Mouse (Mus musculus) layer of hippocampus, postnatal 14 days (tissue): Measurements from ENCODE around the gene Dnah6. TPM values are rescaled to one million over a fixed set of nuclear protein-coding genes. Genes with fewer than 3 reads are reported as not detected.
A peak's percentile ranks its signal among the peaks of the same experiment; 100 is the strongest.

ENCODE experiments used
- DNase-seq, 2 experiments: peaks; one replicate each; pipeline ENCODE4 v3.0.0; 2021 to 2022; ENCODE audit warnings: low spot score in 2 of 2, mixed read lengths in 1 of 2
- total RNA-seq, 2 experiments: library from RNA; stranded (reverse); gene quantifications; 2 replicates each; pipeline ENCODE4 v1.2.3; 2021

Gene Dnah6
- total RNA-seq, 2 experiments from 2014 or later: 1.3 to 2.3 TPM

DNA sequence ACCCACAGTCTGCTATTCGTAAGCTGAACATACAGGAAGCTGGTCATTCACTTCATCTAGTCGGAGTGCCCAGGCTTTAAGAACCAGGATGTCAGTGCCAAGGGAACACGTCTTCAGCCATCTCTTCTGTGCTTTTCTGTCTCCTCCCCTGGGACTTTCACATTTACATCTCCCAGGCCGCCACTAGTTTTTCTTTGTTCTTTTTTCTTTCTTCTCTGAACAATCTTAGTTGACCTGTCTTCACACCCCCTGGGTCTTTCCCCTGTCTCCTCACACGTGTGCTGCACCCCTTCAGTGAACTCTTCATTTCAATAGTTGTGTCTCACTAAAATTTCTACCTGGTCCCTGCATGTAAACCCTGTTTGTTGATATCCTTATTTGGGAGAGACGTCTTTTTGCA, 179.2 kb downstream of the Dnah6 start:
- DNase-seq: no peak

DNA sequence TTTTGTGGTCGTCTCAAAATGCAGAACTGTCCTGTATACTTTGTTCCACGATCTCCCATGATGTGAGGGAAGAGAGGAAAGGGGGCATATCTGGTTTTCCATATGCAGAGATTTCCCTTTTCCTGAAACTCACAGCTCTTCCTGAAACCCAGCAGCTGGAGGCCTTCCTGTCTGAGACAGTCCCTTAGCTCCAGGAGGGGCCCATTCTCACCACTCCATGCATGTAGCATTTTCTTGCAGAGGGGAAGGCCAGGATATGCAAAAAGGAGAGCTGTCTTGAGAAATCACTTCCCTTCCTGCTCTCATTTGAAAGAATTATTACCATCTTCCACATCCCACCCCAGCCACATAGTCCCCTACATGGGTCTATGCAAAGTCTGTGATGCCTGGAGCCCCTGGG, 183.2 kb downstream of the Dnah6 start:
- no peak for DNase-seq

DNA sequence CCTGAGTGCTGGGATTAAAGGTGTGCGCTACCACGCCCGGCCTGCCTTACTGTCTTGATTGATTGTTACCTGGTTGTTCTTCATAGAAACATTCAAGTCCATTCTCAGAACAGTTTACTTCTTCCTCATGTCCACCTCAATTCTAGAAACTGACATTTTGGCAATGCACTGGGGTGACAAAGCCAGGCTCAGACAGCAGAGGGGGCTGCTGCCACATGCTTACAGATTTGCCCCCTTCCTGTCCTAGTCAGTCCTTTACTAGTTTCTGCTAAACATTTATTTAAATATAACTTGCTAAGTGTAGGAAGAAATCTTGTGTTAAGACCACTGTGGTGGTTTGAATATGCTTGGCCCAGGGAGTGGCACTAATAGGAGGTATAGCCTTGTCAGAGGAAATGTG, 192.6 kb downstream of the Dnah6 start:
- DNase-seq: no peak

DNA sequence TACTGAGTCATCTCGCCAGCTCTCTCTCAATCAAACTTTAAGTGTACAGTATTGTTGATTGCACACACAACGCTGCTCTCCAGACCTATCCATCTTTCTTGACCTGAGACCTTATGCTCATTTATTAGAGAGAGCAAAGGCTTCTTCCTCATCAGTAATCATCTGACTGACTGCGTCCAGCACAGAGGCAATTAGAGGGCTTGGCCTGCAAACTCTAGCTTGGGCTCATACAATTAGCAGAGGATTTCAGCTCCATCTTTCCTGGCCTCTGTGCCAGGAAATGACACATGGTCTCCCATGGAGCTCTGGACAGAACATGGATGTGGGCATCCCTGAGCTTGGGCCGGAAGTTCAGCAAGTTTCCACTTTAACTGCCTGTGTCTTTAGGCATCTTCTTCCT, 193.6 kb downstream of the Dnah6 start:
- no peak for DNase-seq

DNA sequence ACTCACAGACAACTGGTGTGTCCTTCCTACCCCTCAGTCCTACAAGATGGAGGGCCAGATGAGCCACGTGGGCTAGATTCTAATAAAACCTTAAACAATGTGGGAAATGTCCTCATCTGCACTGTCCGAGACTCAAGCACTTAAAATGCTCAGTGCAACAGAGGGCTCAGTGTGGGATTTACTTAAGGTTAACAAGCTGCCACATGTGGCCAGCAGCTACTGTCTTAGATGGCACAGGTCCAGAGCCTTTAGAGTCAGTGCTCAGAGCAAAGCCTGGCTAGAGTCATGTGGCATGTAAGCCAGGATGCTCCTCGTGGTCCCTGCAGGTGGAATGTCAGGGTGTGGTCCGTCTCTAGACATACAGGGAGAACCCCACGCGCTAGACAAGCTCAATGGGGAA, 194.6 kb downstream of the Dnah6 start:
- no peak for DNase-seq

DNA sequence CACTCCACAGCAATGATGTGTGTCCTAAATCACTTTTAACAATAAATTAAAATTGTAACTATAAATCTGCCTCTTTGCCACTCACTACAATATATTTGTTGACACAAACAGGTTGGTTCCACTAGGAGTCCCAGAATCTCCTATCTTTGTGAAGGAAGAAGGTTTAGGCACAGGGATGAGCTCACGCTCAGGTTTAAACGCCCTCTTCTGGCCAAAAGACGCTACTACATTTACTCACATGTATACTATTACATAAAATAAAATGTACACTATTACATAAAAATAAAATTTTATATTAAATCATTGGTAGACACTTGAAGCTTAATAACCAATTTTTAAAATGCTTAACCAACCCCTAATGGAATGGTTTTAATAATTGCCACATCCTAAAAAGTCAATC, 201.4 kb downstream of the Dnah6 start:
- DNase-seq: peak in 1 of 2 experiments; percentile 22

DNA sequence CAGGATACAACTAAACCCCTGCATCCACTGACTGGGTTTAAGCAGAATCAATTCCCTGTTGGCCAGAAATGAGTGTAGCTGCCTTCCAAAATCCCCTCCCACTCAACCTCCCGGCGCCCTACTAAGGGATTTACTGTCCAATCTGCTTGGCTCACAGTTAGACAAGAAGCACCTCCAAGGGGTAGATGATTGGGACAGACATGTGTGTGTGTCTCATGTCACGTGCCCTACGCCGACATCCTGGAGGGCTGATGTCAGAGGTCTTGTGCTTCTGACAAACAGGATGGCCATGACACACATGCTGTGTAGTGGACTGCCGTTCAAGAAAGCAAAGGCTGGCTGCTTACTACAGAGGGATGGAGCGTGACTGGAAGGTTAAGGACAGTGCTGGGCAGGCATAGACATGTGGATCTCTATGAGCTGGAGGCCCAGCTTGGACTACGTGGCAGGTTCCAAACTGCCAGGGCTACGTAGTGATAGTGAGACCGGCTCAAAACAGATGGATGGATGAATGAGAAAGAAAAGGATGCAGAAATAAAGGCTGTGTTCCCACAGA, 202.6 kb downstream of the Dnah6 start:
- DNase-seq: no peak

DNA sequence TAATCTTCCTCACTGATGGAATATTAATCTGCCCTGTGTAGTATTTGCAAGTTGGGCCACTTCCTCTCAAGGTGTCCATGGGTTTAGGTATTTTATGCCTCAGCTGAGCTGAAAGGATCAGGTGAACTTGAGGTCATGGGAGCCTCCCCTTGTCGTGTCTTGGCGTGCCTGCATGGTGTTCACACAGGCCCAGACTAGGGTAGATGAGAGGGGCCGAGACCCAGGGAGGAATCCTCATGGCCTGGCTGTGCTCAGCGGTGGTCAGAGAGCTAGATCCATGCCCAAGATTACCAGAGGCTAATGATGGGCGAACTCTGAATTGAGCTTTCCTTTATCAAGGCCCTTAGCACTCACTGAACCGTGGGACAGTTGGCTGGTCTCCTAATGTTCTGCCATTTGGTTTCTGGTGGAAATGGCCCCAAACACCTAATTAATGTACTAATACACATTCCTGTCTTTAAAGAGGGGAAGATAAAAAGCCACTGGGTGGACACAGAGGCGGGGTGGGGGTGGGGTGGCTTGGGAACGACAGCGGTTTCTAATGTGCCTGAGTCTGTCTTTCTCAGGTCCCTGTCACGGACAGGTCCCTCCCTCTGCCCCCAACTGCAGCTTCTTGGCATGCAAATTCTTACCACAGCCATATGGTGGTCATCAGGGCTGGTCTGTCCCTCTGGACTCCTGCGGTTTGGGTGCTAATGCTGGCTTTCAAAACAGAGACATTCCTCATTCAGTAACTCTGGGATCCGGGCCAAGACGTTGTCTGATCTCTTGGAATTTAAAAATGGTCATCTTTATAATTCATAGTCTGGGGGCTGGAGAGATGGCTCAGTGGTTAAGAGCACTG, 206.9 kb downstream of the Dnah6 start:
- no peak for DNase-seq

DNA sequence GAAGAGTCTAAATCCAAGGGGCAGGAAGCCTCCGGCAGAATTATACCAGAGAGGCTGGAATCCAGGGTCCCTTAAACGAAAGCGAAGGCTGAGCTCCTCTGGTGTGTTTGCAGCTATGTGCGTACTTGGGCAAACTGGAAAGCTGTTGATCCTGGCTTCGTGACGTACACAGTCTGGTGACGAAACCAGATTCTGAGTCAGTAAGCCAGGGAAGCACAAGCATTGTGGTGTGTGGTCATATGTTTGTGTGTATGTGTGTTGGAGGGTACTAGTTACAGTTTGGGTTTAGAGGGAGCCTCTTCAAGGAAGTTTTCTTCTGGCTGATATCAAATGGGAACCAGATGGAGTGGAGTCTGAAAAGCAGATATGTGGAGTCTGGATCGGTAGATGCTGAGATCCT, 208.5 kb downstream of the Dnah6 start:
- peak in 1 of 2 experiments; percentile 10 for DNase-seq

DNA sequence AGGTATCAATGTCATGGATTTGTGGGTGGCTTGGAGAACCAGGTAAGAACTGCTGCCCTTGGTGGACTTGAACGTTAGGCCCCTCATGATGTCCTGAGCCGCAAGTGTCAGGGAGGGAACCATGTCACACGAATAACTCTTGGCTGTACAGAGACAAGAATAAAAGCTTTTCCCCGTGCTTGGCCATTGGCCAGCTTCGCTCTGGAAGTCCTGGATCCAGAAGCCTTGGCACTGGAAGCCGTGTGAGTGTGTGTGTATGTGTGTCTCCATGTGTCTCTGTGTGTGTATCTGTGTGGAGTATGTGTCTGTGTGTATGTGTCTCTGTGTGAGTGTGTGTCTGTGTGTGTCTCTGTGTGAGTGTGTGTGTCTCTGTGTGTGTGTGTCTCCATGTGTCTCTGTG, 209.6 kb downstream of the Dnah6 start:
- DNase-seq: no peak

DNA sequence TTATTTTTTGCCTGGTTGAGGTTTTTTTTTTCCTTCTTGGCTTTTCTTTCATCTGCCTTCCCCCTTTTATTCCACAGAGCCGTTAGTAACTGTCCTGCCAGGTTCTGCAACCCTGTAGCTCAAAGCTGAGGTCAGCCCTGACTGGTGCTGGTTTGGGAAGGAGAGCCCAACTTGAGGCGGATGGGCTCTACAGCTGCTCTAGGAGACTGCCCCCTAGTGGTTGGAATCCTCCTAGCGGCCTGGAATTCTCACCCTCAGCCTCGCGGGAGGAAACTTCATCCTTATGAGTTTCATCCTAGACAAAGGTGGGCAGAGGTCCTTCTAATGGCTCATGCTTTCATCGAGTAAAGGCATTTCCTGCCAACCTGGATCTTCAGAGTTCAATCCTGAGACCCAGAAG, 211.4 kb downstream of the Dnah6 start:
- DNase-seq: peak in 1 of 2 experiments; percentile 22

DNA sequence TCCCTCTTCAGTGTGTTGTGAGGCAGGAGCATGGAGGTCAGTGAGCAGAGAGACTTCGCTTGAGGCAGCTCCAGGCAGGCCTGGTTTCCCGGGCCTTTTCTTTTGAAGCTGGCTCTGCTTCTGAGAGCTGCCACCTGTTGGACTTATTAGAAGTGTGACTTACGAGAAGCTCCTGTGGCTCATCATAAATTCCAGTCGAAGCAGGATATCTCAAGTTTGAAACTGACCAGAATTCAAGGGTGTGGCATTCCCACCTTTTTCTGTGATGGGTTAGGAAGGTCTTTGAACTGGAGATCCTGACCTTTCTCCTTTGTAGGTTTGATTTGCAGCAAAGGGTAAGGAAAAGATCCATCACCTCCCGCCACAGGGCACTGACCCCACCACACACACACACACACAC, 217.8 kb downstream of the Dnah6 start:
- no peak for DNase-seq

DNA sequence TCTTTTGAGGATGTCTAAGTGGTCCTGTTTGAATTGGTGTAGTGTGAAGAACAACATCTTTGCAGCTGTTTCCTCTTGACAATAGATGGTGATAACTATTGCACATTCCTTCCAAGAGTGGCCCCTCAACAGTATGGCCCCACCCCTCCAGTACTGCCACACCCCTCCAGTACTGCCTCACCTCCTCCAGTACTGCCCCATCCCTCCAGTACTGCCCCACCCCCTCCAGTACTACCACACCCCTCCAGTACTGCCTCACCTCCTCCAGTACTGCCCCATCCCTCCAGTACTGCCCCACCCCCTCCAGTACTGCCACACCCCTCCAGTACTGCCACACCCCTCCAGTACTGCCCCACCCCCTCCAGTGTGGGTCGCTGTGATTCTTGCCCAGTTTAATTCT, 219.1 kb downstream of the Dnah6 start:
- no peak for DNase-seq

DNA sequence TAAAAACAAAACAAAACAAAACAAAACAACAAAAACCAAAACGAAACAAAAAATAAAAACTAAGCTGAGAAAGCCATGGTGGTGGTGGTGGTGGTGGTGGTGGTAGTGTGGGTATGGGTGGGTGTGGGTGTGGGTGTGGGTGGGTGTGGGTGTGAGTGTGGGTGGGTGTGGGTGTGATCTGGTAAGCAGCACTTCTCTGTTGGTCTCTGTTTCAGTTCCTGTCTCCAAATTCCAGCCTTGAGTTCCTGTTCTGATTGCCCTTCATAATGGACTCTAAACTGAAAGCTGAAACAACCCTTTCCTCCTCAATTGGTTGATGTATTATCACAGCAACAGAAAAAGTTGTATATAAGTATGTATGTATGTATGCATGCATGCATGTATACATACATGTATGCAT, 222.6 kb downstream of the Dnah6 start:
- no peak for DNase-seq

DNA sequence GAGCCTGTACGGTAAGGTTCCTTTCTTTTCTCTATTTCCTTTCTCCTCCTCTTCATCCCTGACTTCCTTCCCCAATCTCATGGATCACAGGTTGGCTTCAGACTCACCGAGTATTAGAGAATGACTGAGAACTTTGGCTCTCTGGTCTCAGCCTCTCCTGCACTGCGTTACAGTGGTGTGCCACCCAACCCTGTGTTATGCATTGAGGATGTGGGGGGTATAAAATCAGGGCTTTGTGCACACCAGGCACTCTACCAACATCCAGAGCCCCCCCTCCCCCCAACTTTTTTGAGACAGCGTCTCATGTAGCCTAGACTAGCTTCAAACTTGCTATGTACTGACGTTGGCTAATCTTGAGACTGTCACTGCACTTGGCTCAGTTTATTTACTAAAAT, 227.8 kb downstream of the Dnah6 start:
- DNase-seq: no peak

DNA sequence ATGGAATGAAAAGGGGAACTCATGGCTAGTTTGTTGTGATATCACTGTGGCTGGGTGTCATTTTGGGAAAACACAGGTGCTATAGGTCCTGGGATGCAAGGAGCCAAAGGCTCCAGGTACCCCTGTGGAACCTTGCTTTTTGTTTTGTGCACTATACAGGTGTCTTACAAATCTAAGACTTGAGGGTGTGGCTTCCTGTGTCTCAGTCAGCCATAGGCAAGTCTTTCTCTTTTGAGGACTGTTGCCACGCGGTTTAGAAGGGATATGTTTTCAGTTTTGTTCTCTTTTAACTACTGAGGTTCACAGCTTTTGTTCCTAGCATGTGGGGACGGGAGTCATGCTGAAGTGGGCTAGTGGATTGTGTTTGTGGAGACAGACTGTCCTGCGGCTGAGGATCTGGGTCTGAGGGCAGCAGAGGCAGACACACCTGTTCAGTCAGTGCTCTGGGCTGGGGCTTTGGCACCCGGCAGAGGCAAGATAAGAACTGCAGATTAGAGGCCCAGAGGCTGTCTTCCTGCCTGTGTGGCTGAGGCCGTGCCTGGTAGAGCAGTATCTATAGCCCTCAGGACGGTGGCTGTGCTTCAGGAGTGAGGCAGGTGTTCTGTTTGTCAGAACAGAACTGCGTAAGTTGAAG, 228.3 kb downstream of the Dnah6 start:
- no peak for DNase-seq

DNA sequence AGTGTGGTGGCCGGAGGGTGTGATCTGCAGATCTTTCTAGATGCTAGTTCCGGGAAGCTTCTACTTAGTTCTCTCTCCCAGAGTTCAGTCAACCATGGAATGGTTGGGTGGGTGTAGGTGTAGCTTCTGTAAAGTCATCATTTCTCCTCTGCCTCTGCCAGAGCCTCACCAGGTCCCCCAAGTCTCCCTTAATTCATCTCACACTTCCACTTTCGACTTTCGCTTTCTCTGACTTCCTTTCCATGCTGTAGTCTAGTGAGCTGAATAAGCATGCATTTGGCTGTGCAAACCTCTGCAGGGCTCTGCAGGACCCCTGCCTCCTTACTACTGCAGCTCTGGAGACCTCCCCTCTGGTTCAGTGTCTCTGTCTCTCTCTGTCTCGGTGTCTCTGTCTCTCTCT, 231.2 kb downstream of the Dnah6 start:
- DNase-seq: no peak

DNA sequence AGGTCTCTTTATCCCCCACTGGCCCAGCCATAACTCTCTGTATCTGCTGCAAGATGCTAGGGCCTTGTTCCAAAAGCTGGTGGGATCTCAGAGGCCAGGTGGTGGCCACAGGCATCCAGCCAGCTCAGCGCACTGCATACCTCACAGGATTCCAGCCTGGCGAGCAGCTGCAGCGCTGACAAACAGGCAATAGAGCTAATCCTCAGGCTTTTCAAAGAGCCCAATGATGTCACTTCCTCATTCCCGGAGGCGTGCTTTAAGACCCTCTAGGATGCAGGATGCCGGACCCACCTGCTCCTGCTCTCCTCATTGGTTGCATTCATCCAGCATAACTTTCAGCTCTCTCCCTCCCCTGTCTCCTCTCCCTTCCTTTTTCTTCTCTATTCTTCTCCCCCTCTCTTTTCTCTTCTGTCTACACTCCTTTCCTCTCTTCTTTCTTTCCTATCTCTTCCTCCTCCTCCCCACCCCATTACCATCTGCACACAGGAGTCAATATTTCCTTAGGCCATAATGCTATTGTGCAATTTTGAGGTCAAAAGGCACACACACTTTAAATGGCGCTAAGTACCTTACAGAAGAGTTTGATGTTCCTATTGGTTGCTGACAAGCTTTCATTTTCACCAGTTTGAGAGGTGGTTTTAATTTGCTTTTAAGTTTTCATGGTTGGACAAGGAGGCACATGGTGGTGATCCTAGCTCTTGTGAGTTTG, 232.3 kb downstream of the Dnah6 start:
- DNase-seq: no peak

DNA sequence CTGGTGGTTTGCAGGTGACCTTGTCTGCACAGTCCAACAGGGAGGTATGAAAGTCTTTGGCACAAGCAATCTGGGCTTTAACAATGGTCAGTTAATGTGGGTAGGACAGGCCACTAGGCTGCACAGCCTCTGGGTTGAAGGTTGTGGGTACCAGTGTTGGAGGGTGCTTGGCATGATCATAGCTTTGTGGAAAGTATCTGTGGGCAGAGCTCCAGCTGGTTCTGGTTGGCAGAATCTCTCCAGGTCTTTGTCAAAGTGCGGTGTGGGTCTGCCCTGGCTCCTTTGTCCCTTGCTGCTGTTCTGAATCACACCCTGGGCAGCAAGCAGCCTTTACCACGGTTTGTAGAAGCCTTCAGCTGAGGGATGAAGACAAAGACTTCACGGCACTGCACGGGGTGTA, 238.9 kb downstream of the Dnah6 start:
- no peak for DNase-seq

DNA sequence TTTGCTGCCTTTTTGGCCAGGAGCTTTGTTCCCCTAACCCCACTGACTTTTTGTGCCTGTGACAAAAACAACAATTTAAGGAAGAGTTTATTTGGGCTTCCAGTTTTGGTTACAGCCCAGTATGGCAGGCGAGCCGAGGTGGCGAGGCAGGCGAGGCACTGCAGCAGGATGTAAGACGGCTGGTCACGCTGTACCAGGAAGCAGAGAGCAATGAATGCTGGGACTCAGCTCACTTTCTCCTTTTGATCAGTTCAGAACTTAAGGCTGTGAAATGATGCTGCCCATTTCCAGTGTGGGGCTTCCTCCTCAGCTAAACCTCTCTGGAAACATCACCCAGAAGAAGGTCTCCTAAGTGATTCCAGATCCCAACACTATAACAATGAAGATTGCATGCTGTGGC, 239.6 kb downstream of the Dnah6 start:
- no peak for DNase-seq

DNA sequence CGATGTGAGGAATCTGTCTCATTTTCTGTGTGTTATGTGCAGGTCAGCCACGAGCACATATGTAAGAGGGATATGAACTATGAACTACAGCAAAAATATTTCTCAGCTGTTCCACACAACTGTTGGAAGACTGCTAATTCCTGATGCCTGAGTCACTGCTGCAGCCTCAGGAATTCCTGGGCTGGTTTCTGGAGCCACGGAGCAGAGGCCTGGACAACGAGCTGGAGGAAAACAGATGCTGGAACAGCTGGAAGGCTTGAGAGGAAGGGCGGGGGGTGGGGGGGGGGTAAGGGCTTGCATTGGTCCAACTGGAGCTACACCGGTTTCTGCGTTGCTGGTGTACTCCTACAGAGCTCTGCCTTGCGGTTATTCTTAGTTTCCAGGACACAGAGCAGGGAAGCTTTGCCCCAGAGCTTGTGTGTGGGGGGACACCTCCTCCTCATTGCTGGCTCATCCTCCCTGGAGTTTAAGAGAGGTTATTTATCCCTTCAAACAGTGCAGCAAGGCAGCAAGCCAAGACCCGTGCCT, 240.3 kb downstream of the Dnah6 start:
- no peak for DNase-seq

DNA sequence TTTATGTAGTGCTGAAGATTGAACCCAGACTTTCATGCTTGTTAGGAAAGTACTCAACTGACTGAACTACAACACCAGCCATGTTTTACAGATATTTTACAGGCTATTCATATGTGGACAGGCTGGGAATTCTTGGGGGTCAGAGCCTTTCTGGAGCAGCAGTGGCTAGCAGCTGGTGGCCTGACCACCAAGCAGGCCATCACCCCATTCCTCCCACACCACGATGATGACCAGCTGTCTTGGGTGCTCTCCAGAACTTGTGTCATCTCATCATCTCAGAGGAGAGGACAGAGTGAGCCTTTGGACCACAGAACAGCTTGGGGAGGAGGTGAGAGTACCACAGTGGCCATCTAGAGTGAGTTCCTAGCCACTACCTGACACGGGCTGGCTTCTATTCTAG, 244.6 kb downstream of the Dnah6 start:
- no peak for DNase-seq
